Mouse (Mus musculus) ES-E14 (cell line): ENCODE measurements around the gene Sall2. TPM values are rescaled to one million over a fixed set of nuclear protein-coding genes. Genes with fewer than 3 reads are reported as not detected.

Experiments
- DNase-seq: peaks from one replicate; pipeline ENCODE4 v3.0.0-alpha.2; 2013; ENCODE audit warnings: low read depth, low spot score
- H3K27ac ChIP-seq: 2 replicates; pipeline ENCODE4 v1.5.1; 2012; ENCODE audit warnings: low read depth, mild to moderate bottlenecking, low read length, moderate library complexity, mixed read lengths; ENCODE audit not compliant: poor library complexity, insufficient read depth, severe bottlenecking
- H3K36me3 ChIP-seq: 2 replicates; pipeline ENCODE4 v1.6.1; 2012; ENCODE audit warnings: mild to moderate bottlenecking, low read length, moderate library complexity, mixed read lengths; ENCODE audit not compliant: control insufficient read depth, poor library complexity, insufficient read depth, severe bottlenecking
- H3K4me1 ChIP-seq, 2 experiments: fragments of 150-350 bp in 1 of 2; sonication (generic) in 1 of 2; 2 replicates each; pipeline ENCODE4 v1.6.1; 2012; ENCODE audit warnings: low read length in 2 of 2, mild to moderate bottlenecking in 1 of 2, mixed read lengths in 1 of 2; ENCODE audit not compliant: control insufficient read depth in 2 of 2, insufficient read depth in 2 of 2, poor library complexity in 1 of 2
- H3K4me3 ChIP-seq, 2 experiments: fragments of 150-350 bp in 1 of 2; sonication (generic) in 1 of 2; 2 replicates each; pipeline ENCODE4 v1.5.1; 2012; ENCODE audit warnings: low read length in 2 of 2, low read depth in 1 of 2, mild to moderate bottlenecking in 1 of 2, mixed read lengths in 1 of 2; ENCODE audit not compliant: insufficient read depth in 1 of 2, poor library complexity in 1 of 2, severe bottlenecking in 1 of 2
- H3K9ac ChIP-seq: 2 replicates; pipeline ENCODE4 v1.6.1; 2012; ENCODE audit warnings: low read depth, mild to moderate bottlenecking, low read length, mixed read lengths; ENCODE audit not compliant: poor library complexity, insufficient read depth, severe bottlenecking
- H3K9me3 ChIP-seq: fragments of 150-350 bp; sonication (generic); 2 replicates; pipeline ENCODE4 v1.6.1; 2012; ENCODE audit warnings: low read depth, mild to moderate bottlenecking, low read length; ENCODE audit not compliant: control insufficient read depth, insufficient read depth
- CHD2 ChIP-seq: IDR thresholded peaks from 2 replicates; pipeline ENCODE4 v1.6.1; 2014; ENCODE audit warnings: mild to moderate bottlenecking, low read depth, low read length, inconsistent platforms
- HCFC1 ChIP-seq: IDR thresholded peaks from 2 replicates; pipeline ENCODE4 v1.6.1; 2012; ENCODE audit warnings: low read length, inconsistent platforms, borderline replicate concordance; ENCODE audit not compliant: insufficient read depth
- MAFK ChIP-seq: IDR thresholded peaks from 2 replicates; pipeline ENCODE4 v1.6.1; 2014; ENCODE audit warnings: mild to moderate bottlenecking, low read depth, low read length, inconsistent platforms; ENCODE audit not compliant: insufficient read depth
- ZC3H11A ChIP-seq: IDR thresholded peaks from 2 replicates; pipeline ENCODE4 v1.6.1; 2012; ENCODE audit warnings: low read depth, mild to moderate bottlenecking, inconsistent platforms, low read length, borderline replicate concordance
- ZNF384 ChIP-seq: IDR thresholded peaks from 2 replicates; pipeline ENCODE4 v1.6.1; 2012; ENCODE audit warnings: low read depth, low read length, inconsistent platforms
- in situ Hi-C, 2 experiments: fragments of 600-800 bp; cut with MboI; formaldehyde crosslinking; loops; one replicate each; pipeline ENCODE4 v1.15.1; 2025; ENCODE audit warnings: low sequenced_read_pairs in 2 of 2, inconsistent platforms in 1 of 2; ENCODE audit not compliant: unreplicated experiment in 2 of 2
- total RNA-seq: library from RNA; depleted of rRNA; stranded (reverse); fragments of 300-350 nt; gene quantifications from 2 replicates; pipeline ENCODE4 v1.2.3, GENCODE M21; 2012; rRNA removed

The Sall2 gene
- total RNA-seq, 1 experiment: 4.3 TPM

DNA sequence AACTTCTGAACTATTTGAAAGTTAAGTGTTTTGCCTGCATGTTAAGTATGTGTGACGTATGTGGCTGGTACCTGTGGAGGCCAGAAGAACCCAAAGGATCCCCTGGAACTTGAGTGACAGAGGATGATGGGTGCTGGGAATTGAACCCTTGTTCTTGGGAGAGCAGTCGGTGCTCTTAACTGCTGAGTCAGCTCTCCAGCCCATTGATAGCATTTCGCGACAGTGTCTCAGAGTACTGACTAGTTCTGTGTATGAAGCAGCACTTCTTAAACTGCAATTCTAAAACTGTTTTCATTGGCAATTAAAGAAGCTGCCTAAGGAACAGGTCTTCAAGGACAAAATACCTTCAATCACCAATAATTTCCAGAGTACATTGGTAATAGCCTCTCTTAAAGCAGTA, 51.4 kb downstream of the Sall2 start:
- DNase-seq: no peak
- H3K27ac ChIP-seq: no peak overlapping the region
- H3K36me3 ChIP-seq: no peaks in the 10 kb centered on the region
- no peaks in the 10 kb centered on the region for H3K9me3 ChIP-seq
- H3K4me1 ChIP-seq: peaks cover 0 to 6% of the 10 kb centered on the region in 2 experiments; a peak in 1 of 4 replicates
- in situ Hi-C loops: no loop called here
- H3K9ac ChIP-seq: no peak overlapping the region
- H3K4me3 ChIP-seq: no peak overlapping the region
- TF ChIP-seq ZNF384: no peak
- peak; percentile 91 for TF ChIP-seq MAFK
- no peak for TF ChIP-seq ZC3H11A

DNA sequence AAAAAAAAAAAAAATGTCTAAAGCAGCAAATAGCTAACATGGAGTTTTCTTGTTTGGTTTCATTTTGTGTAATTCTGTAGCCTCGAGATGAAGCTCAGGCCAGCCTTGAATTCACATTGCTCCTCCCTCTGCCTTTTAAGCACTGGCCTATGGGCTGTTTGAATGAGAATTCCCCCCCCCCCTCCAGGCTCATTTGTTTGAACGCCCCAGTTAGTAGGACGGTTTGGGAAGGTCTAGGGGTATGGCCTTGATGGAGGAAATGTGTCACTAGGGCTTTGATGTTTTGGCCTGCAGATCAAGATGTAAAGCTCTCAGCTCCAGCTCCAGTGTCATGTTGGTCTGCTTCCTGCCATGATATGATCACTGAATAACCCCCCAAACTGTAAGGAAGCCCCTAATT, 55.8 kb downstream of the Sall2 start:
- in situ Hi-C loops: no loop called here
- DNase-seq: no peak
- Histone ChIP-seq H3K27ac (no peak overlapping the region), H3K9ac (no peak overlapping the region), H3K4me1 (no peaks in the 10 kb centered on the region), H3K36me3 (no peaks in the 10 kb centered on the region), H3K4me3 (no peak overlapping the region), H3K9me3 (no peaks in the 10 kb centered on the region)
- TF ChIP-seq MAFK: no peak
- TF ChIP-seq ZC3H11A: no peak
- TF ChIP-seq CHD2: no peak
- no peak for TF ChIP-seq ZNF384
- TF ChIP-seq HCFC1: no peak

Other genes with a start within 250 kb of the Sall2 start
- 242 and 267 TPM in 2 replicates for gene Hnrnpc, start 224.7 kb downstream of the Sall2 start, total RNA-seq
- 3.3 and 6.4 TPM in 2 replicates for gene Rpgrip1, start 218.1 kb downstream of the Sall2 start, total RNA-seq
- gene Supt16, start 131.3 kb downstream of the Sall2 start, total RNA-seq: 54.7 and 80.3 TPM in 2 replicates
- 45.1 and 82.1 TPM in 2 replicates for gene Chd8, start 71.0 kb downstream of the Sall2 start, total RNA-seq
- gene Tox4, start 49.6 kb downstream of the Sall2 start, total RNA-seq: 21.3 and 29.1 TPM in 2 replicates
- gene Rab2b, start 49.2 kb downstream of the Sall2 start, total RNA-seq: 2.6 and 4.9 TPM in 2 replicates
- gene Mettl3, start 23.6 kb downstream of the Sall2 start, total RNA-seq: 22.0 and 50.3 TPM in 2 replicates
- gene Olfr1513, start 27.6 kb upstream of the Sall2 start, total RNA-seq: not detected in 2 replicates
- gene Olfr1512, start 50.4 kb upstream of the Sall2 start, total RNA-seq: not detected in 2 replicates
- not detected in 2 replicates for gene Olfr1511, start 68.6 kb upstream of the Sall2 start, total RNA-seq
- not detected in 2 replicates for gene Olfr1510, start 85.6 kb upstream of the Sall2 start, total RNA-seq
- gene Olfr1509, start 114.2 kb upstream of the Sall2 start, total RNA-seq: not detected in 2 replicates
- gene Olfr1508, start 138.7 kb upstream of the Sall2 start, total RNA-seq: not detected in 2 replicates
- gene Olfr1507, start 167.0 kb upstream of the Sall2 start, total RNA-seq: not detected in 2 replicates